Mouse (Mus musculus) testis, adult 2 months (tissue): ENCODE results near the gene Kiz.

Experiments
- CTCF ChIP-seq: fragments of 200-500 bp; IDR thresholded peaks from 2 replicates; pipeline ENCODE4 v1.5.1; 2012; ENCODE audit warnings: low read depth, mild to moderate bottlenecking, inconsistent platforms, low read length, moderate library complexity; ENCODE audit not compliant: control insufficient read depth, insufficient read depth, insufficient replicate concordance
- POLR2A ChIP-seq: fragments of 200-500 bp; IDR thresholded peaks from 2 replicates; pipeline ENCODE4 v1.6.1; 2012; ENCODE audit warnings: low read depth, mild to moderate bottlenecking, inconsistent platforms, low read length, moderate library complexity; ENCODE audit not compliant: control insufficient read depth

DNA sequence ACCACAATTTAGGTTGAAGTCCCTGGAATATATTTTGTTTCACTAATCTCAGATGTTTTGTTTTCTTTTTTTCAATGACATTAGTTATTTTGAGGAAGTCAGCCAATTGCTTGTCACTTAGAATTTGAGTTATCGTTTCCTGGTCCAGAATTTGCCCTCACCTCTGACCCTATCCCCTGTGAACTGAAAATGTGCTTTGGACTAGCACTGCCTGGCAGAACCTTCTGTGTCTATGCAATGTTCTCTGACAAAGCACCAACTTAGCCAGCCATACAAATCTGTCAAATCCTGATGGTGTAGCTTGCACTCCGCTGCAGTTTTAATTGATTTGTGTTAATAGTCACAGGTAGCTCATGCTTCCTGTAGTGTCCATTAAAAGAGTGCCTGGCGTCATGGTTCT, 10.1 kb downstream of the Kiz start:
- TF ChIP-seq CTCF (no peak), POLR2A (no peak)
